Mouse (Mus musculus): Measurements from ENCODE around the gene Tbc1d8.

- TF ChIP-seq CTCF (IDR thresholded peaks at IDR 0.05) (peak; percentile 65), EP300 (IDR thresholded peaks at IDR 0.05) (no peak)
Observed at GRCm38 (mm10) chr1:39344981-39345600, 133.5 kb downstream of the Tbc1d8 start.
